Mouse (Mus musculus) induced T-regulatory cell, adult 2 months (primary cell): Measurements from ENCODE around the gene Nedd8.
A peak's percentile ranks its signal among the peaks of the same experiment; 100 is the strongest.

Source experiments
- DNase-seq: peaks from one replicate; pipeline ENCODE4 v3.0.0-alpha.2; 2012; ENCODE audit warnings: low read depth

Nedd8 gene

DNA sequence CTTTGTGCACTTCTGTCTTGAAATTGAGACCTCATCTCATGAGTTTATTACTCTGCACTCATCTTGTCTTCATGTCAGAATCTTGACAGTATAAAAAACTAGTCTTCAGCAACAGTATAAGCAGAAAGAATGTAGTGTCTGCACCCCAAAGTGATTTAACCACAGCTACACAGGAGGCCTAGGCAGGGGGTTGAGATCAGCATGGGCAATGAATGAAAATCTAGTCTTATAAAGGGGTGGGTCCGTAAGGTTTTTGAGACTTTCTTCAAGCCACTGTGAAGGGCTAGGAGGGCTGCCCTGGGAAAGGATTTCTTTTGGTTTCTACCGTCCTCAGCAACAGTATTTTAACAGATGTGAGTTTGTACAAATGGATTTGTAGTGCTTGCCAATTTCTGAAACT is 11.3 kb downstream of the Nedd8 start:
- no peak for DNase-seq

DNA sequence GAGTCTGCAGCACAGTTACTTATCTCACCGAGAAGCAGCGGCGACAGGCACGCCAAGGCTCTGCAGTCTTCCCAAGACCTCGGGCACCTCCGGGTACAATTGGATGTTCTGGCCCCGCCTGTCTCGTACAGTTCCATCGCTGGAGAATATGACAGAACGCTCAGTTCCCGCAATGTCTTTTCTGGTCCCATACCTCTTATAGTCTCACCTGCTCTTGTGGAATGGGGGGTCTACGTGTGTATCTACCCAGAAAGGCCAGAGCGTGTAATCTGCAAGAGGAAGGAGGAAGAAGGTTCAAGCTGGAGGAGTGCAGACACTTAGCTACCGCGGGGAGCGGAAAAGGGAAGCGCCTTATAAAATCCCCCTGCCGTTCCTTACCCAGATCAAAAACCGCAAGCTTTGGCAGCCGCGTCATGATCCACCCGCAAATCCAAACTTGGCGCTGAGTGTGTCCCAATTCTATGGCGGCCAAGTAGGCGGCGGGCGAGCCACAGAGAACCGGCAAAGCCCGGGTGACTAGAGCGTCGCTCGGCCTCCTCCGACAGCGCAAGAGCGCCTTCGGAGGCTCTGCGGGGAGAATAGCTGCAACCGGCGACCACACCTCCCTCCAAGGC is 11.9 kb downstream of the Nedd8 start, which contains the start of gene Mdp1:
TSS of gene Mdp1 (minus strand) at position 549 of the 614 bp plus-strand sequence.
- DNase-seq, result peak; percentile 87

DNA sequence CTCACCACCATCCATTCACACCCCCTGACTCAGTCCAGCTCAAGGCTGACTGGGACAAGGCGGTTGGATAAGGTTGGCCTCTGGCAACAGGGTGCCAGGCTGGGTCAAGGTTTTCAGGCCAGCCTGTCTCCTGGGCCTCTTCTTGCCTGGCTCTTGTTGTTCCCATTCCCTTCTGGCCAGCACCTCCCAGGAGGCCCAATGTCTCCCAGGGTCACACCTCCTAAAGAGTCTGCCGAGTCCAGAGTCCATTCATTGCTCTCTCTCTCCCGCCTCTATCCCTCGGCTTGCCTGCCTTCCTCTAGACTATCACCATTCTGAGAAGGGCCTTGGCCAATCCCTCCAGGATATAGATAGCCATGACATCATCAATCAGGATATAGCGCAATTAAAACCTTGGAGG is 13.9 kb downstream of the Nedd8 start:
- no peak for DNase-seq

DNA sequence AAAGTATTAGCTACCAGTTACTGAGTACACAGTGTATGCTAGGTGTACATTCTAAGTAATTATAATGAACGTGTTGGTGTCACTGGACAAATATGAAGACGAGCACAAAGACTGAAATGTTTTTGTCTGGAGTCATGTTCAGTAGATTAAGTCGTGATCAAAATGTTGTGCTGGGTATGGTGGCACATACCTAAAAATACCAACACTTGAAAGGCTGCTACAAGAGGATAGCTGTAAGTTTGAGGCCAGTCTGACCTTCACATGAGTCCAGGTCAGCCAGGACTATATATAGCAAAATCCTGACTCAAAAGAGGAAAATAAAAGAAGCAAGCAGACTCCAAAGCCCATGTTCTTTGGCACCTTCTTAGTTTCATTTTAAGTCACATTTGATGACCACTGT is 15.0 kb downstream of the Nedd8 start:
- no peak for DNase-seq

DNA sequence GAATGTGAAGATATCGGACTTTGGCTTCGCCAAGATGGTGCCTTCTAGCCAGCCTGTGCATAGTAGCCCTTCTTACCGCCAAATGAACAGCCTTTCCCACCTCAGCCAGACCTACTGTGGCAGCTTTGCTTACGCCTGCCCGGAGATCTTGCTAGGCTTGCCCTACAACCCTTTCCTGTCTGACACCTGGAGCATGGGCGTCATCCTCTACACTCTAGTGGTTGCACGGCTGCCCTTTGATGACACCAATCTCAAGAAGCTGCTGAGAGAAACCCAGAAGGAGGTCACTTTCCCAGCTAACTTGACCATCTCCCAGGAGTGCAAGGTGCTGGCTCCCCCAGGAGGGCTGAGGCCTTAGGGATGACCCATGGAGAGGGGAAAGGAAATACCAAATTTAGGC is 20.4 kb downstream of the Nedd8 start:
- DNase-seq, result no peak

GRCm38 (mm10) chr14:55649884-55650283 is 22.0 kb downstream of the Nedd8 start, which contains the start of gene Tssk4:
Gene Tssk4, plus strand, starts transcription at chr14:55650184.
- DNase-seq, result no peak

- DNase-seq, result peak; percentile 74
Observed at GRCm38 (mm10) chr14:55644261-55644888, 27.5 kb downstream of the Nedd8 start.

DNA sequence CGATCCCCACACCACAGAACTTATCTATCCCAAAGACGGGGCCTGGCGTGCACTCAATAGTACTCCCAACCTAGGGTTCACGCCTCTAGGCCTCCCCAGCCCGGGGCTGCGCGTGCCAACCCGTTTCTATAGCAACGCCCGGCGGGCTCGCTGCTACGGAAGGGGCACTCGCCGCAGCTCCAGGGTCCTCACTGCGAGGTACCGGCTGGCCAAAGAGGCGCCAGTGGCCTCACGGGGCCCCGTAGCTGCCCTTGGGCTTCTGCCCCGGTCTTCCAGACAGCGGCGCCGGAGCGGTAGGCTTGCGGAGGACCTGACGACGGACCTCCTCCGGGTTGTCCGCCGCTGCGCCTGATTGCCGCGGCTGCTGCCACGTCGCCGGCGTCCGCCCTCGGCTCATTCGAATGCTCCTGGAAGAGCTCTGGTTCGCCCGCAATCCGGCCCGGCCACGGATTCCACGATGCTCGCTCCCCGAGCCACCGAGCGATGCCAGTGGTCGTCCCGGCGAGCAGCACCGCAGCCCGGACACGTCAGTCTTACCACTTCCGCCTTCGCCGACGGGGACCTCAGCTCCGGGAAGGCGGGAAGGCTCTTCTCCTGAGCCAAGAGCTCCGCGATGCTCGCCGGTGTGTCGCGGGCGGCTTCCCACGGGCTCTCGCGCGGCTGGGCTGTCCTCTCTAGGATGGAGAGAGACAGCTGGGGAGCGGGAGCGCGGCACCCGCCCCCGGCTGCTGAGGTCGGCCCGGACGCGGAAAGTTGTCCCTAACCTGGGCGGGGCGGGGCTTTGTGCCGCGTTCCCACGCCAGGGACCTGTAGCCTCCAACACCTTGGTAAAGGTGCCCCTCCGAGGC is 28.6 kb downstream of the Nedd8 start, which contains the start of gene Tm9sf1:
TSS of gene Tm9sf1 (minus strand) at position 747 of the 848 bp plus-strand sequence.
- DNase-seq, result peak; percentile 91

DNA sequence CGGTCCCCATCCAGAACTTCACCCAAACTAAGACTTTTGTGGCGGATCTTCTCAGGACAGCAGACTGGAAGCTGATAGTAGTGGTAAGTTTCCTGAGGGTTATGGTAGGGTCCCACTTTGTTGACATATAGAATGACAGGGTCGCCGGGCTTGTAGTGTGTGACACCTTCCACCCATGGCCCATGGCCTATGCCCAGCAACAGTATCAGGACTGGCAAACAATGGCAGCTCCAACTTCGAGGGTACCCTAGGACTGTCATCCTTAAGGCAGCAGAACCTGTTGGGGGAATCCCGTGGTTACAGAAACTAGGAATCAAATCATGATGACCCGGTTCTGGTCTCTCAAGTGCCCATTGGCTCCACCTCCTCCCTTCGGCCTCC is 29.3 kb downstream of the Nedd8 start:
- DNase-seq, result no peak

DNA sequence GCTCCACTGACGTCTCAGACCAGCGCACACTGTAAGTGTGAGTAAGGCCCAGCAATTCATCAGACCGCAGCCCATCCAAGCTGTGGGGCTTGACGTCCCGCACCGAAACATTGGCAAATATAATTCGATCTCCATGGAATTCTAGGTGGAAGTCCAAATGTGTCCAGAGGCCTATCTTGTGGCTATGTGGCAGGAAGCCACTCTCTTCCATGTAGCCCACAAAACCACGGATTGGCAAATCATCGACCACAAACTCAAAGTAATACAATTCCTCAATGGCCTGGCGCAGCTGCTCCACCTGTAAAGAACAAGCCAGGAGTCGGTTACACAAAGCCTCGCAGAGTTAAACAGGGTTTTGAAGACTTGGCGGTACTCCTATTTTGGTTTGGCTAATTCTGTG is 30.6 kb downstream of the Nedd8 start:
- DNase-seq, result no peak

- DNase-seq, result no peak
Observed at GRCm38 (mm10) chr14:55640816-55641215, 31.1 kb downstream of the Nedd8 start.

DNA sequence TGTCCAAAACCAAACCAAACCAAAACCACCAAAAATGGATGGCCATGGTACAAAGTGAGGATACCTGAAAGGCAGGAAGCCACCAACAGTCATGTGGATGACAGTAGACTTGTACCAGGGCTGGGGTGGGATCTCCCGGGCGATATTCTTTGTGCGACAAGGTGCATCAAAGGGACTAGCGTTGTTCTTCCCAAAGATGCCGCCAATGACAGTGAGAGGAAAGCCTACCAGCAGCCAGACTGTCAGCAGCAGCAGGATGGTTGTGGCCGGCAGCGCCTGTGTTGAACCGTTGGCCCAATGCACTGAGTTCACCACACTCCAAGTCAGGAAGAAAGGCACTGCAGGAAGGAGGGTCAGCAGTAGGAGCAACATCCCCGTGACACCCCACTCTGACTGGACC is 34.1 kb downstream of the Nedd8 start, which contains the start of gene Gm49378:
TSS of gene Gm49378 (minus strand) at position 101 of the 400 bp plus-strand sequence.
- DNase-seq, result no peak

DNA sequence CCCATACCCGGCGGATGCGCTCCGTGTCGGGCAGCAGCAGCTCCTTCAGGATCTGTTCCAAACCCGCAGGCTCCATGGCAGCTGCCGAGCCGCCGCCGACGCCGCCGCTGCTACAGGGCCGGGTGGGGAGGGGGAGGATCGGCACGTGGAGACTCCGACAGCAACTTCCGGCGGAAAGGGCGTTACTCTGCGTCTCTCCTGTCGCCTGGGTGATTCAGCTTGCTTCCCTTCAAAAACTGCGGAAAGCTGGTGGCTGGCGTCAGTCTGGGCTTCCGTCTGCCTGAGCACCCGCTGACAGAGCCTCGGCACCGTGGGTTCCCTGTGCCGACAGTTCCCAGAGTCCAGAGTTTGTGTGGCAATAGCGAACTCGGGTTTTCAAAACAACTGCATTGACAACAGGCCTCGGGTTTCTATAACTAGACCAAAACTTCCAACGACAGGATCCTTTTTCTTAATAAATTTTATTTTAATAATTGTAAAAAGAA is 36.4 kb downstream of the Nedd8 start, which contains the start of gene Ipo4:
TSS of gene Ipo4 (minus strand) at position 435 of the 485 bp plus-strand sequence.
- DNase-seq, result peak; percentile 95

- no peak for DNase-seq
Observed at GRCm38 (mm10) chr14:55634874-55635522, 36.9 kb downstream of the Nedd8 start.

DNA sequence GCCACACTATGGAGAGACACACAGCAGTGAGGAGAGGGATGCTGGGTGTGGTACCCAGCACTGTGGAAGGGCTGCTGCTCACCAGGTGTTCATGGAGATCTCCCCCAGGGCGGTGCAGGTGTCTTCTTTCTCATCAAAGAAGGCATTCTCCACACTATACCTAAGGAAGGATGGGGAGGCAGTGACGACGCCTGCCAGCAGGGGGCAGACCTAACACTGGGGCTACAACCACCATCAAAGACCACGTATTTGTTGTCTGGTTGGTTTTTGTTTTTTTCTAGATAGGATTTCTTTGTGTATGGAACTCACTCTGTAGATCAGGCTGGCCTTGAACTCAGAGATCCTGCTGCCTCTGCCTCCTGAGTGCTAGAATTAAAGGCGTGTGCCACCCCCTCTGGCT is 42.6 kb downstream of the Nedd8 start:
- DNase-seq, result peak; percentile 83

DNA sequence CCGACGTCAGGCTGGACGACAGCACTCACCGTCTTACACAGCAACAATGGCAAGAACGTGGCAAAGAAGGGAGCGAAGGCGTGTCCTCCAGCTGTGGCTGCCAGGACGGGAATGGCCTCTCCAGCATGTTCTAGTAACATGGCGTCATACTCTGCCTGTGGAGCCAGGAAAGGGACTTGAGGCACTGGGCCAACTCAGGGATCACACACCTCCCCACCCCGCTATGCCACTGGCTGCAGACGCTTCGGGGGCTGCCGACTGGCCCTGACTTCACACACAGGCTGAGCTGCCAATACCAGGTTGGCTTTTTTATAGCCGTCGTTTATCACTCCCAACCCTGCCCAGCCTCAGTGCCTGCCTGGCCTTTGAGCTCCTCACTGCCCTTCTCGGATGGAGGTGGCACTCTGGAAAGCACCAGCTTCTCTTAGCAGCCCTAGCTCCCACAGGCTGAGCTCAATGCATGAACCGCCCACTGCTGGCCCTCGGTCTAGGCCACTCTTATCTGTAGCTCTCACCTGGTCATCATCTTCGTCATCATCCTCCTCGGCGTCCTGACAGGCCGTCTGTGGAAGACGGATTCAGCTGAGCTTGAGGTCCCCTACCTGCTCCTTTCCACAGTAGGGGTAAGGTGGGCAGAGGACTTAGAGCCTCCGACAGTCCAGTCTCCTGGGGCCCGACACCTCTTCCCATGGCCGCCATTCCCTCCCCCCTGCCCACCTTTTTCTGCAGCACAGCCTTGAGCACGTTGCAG is 43.7 kb downstream of the Nedd8 start:
- no peak for DNase-seq

DNA sequence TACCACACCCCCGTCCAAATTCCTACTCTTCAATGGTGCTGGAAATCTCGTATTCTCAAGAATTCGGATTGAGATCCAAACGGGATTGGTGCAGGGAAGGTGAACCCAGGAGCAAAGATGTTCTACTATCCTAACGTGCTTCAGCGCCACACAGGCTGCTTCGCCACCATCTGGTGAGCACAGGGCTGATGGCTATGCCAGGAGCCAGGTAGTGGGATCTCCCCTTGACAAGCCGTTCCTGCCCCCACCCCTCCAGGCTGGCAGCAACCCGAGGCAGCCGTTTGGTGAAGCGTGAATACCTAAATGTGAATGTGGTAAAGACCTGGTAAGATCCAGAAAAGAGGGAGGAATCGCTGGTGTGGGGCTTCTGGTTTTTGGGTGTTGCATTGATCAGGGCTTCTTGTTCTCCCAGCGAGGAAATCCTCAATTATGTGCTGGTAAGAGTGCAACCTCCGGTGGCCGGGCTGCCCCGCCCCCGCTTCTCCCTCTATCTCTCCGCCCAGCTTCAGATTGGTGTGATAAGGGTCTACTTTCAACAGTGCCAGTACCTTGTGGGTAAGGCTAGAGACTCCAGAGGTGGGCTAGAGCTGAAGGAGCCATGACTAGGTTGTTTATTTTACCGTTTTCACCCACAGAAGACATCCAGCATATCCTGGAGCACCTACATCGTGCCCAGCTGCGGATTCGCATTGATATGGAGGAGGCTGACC is 53.3 kb downstream of the Nedd8 start:
- peak; percentile 47 for DNase-seq

DNA sequence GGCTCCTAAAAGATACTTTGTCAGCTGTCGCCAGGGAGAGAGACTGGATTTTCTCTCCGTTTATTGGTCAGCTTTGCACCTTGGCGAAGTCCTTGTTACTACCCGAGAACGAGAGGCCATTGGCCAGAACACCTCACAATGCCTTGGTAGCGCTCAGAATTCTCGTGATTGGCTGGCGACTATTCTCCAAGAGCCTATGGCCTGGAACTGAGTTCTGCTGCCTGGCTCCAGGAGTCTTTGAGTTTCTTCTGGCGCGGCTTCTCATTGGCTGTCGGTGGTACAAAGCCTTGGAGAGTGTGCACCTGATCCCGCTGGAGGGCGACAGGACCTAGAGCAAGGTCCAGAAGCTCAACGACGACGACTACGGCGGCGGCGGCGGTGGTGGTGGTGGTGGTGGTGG is 54.1 kb downstream of the Nedd8 start, which contains the start of gene Rec8:
TSS of gene Rec8 (plus strand) at position 216 of the 400 bp plus-strand sequence.
- DNase-seq, result peak; percentile 65

DNA sequence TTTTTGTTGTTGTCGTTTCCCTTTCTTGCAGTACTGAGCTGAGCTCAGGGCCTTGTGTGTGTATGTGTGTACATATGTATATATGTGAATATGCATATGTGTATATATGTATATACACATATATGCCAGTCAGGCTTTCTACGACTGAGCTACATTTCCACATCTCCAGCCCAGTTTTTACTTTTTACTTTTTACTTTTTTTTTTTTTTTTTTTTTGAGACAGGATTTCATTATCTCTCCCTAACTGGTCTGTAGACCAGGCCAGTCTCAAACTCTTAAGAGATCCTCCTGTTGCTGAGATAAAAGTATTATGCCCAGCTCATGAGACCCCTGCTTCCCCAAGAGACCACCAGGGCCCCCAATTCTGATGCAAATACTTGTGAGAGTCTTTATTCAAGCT is 55.1 kb downstream of the Nedd8 start:
- DNase-seq, result no peak

- DNase-seq, result no peak
Observed at GRCm38 (mm10) chr14:55615876-55616275, 56.0 kb downstream of the Nedd8 start.
